Mouse (Mus musculus) right cerebral cortex, adult 18-20 months (tissue): Measurements from ENCODE around the gene Rd3l.

Experiments used
- DNase-seq: peaks from one replicate; pipeline ENCODE4 v3.0.0; 2022; ENCODE audit warnings: mixed read lengths

Gene Rd3l

DNA sequence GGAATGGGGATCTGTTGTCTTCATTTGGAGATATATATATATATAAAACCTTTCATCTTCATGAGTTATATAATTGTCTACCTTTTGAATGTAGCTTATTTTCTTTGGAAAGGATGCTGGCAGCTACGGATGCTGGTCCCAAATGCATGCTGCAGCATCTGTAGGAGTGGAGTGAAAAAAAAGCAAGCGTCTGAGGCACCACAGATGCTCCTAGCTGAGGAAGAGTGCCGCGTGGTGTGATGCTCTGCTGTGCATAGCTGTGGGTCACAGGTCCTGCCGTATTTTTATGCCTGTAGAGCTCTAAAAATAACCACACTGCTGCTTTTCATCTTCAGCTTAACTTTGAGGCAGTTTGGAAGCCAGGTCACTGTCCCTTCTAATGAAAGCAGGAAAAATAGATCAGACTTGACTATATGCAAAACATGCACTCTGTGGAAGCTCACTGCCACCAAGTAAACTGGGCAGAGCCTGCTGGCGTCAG is at the start of gene Rd3l:
Gene Rd3l, minus strand, starts transcription at position 431 of the 481 bp plus-strand sequence.
- no peak for DNase-seq

DNA sequence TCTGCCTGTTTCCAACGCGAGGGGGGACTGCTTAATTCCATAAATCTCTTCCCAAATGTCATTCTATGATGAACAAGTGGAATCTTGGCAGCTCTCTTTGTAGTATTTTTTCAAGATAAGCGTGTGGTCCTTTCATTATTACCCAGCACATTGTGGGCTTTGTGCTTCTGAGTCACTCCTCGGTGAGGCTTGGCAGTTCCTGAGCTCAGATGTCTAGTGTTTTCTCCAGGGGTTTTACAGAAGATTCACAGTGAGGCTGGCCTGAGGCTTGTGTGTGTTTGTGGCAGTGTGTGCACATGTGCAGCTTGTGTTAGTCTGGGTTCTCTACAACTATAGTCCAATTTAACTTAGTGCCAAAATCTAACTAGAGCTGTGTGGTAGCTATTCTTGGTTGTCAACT is 46.3 kb upstream of the Rd3l start:
- DNase-seq = peak; percentile 16

DNA sequence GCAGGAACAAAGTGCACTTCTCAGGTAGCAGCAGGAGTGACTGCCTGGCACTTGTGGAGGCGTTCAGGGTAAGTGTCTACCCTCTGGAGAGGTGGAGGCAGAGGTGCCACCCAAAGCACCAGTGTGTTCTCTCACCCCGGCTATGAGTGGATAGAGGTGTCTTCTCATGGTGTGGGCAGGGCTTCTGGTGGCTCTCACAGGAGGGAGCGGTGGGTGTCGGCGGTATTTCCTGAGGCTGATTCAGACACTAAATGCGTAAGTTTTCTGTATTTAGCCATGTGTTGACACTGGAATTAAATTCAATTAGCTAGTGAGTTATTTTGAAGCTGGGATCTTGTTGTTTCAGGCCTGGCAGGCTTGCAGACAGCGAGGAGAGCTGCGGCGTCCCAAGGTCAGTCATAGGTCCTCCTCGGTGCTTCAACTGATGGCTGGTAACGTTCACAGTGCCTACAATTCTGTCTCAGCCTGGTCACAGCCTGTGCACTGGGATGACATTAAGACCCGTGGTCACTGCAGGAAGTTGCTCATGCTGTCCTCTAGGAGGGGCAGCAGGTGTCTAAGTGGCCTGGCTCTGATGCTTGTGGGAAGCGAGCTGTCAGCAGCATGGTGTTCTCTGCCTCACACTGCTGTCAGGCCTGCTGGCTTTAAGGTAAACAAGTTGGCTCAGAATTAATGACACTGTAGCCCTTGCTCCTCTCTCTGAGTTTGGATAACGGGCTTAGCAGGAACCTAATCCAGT is 45.0 kb upstream of the Rd3l start:
- peak; percentile 56 for DNase-seq

DNA sequence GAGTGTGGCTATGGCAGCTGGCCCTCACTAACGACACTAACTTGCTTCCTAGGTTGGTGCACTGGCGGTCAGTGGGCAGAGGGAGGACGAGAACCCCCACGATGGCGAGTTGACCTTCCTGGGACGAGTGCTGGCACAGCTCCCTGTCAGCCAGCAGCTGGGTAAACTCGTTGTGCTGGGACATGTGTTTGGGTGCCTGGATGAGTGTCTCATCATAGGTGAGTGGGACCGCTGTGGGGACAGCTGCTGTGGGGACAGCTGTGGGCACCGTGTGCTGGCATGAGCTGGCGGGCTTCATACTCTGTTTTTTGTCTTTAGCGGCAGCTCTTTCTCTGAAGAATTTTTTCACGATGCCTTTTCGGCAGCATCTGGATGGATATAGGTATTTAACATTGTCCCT is 44.3 kb upstream of the Rd3l start:
- no peak for DNase-seq

DNA sequence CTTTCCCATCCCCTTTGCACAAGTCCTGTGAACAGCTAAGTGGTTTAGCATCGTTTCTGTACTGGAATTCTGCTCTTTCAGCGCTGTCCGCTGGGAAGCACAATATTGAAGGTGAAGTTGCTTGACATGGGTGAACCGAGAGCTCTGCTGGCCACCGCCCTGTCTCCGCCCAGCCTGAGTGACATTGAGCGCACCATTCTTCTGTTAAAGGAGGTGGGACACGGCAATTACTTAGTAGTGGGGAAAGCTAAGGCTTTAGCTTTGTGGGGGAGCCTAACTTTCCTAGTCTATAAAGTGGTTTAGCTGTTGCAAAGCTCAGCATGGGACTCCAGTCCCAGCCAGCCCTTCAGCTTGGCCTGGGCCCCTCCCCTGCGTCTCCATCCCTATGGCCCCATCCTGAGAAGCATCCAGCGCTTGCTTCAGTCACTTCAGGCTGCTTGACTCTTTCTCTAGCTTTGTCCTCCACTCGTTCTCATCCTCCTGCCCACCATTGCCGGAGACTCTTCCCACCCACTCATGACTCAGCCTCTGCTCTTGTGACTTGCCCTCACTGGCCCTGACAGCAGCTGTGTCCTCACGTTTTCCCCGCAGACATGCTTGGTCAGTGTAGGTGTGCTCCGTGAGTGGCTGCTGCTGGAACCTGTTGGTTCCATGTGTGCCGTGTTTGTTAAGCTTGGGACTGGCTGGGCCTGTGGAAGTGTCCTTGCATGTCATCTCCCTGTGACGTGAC is 43.6 kb upstream of the Rd3l start:
- no peak for DNase-seq

DNA sequence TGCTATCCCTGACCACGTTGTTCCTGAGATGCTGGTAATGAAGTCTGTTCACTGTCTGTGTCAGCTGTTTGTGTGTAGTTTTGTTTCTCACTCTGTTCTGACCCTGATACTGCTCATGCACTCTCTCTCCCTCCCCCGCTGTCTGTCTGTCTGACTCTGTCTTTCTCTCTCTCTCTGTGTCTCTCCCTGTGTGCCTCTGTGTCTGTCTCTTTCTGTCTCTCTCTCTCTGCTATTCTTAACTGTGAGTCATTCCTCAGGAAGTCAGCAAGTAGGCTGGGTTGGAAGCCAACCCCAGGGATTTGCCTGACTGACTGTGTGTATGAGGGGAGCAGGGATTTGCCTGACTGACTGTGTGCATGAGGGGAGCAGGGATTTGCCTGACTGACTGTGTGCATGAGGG is 42.2 kb upstream of the Rd3l start:
- DNase-seq = no peak

DNA sequence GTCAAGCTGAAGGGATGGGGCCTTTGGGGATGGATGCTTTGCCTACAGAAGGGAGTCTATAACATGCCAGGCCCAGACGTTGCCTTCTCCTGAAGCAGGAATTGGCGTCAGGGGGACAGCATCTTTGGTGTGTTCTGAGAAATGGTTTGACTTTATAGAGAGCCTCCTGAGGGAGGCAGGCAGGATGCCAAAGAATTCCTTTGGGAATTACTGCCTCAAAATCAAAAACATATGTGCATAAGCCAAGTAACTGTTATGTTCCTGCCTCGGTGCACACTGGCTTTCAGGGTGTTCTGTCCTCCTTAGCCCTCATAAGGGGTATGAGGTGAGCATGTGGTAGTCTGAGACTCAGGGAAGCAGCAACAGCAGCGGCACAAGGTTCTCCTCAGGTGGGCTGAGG is 35.2 kb upstream of the Rd3l start:
- DNase-seq = no peak

DNA sequence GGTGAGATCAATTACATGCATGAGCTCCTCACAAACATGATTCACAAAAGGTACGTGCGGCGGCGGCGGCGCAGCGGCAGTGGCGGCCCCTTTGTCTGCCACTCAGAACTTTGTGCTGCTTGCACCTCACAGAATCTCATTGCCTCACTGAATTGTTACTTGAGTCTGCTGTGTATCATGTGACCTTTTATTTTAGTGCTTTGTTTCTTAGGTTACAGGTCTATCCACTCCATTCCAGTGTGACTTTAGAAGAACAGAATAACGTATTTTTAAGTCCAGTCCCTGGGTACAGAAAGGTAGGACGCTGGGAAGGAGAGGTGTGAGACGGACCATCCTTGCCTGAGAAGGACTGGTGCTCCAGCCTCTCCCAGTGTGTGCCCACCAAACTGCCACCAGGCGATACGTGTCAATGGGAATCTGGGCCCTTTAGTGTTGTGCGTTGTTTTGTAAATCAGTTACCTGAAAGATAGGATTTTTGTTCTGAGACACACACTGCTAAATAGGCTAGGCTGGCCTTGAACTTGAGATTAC is 32.2 kb upstream of the Rd3l start:
- DNase-seq = no peak

DNA sequence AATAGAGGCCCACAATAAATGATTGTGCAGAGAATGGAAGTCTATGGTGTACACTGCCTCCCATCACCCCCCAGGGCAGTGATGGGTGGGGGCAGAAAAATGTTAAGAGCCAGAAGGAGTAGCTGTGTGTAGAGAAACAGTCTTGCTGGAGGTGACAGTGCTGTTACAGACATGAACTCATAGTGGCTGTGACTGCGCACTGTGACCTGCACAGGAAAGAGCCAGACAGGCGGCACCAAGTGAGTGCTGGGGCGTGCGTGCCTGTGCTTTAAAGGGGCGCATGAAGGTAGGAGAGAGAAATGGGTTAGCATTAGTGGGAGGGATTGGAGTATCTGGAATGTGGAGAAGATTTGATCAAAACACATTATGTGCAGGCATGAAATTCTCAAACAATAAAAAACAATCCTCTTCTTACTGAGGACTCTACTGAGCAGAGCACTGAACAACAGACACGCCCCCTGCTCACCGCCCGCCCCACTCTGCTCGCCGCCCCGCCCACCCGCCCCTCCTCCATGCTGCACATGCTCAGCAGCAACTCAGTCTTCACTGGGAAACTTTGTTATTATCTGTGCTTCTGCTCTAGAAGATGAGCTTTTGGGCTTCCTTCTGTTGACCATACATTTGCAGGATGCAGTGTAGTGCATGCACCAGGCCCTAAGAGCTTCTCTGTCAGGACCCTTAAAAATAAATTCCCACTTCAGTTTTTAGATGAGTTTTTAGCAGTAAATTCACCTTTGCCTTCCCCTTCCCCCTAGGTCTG is 31.6 kb upstream of the Rd3l start:
- DNase-seq = no peak

DNA sequence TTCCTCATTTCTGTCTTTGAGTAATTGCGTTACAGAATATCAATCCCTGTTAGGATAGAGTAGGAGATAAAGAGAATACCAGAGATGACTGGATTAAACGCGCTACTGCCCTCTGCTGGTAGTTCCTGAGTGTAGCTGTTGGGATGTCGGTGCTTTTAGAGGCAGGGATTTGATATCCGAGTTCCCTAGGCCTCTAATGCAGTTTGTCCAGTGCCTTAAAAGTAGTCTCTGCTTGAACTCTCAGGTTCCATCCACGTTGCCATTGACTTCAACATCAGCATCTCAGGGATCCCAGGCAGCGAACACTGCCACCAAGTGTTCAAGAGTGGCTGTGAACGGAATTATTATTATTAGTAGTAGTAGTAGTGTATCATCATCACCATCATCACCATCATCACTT is 20.1 kb upstream of the Rd3l start:
- peak; percentile 65 for DNase-seq

DNA sequence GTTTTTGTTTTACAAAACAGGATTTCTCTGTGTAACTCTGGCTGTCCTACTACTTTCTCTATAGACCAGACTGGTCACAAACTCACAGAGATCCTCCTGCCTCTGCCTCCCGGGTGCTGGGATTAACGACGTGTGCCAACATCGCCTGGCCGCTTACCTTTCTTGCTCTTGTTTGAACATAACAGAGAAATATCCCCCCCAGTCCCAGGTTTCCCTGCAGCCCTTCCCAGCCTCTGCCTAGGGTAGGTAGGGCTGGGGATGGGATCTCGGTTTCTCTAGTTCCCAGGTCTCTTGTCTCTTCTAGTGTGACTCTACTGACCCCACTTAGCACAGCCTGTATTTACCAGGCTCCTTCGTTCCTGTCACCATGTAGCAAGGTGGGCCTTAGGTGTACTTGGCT is 18.6 kb upstream of the Rd3l start:
- DNase-seq = no peak

DNA sequence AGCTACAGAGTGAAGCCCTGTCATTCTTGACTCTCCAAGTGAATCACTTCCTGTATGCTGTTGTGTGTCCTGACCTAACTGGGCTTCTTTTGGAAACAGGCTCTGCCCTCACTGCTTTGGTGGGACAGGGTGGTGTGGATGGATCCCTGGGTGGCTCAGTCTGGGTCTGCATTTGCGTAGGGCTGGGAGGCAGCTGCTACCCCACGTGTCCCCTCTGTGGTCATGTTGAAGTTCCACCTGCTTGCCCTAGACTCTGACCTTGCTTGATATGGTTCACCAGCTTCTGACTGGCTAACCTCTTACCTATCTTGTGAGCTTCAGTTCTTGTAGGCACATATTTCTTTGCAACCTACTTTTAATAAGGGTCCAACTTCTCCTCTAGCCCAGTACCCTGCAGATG is 14.0 kb upstream of the Rd3l start:
- DNase-seq = no peak

DNA sequence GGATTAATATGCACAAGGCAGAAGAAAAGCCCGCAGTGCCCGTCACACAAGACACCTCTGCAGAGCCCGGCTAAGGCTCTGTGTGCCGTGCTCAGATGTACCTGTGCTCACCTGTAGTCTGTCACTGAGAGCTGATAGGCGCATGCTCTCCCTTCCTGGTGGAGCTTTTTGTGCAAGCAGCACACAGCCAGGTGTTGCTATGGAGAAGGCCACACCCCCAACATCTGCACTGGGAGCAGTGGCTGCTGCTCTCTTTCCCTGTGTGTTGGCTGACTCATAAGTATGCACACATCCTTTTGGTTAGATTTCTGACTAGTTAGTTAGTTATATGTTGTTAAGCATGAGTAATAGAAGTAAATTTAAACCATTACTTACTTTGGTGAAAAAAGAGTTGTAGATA is 11.5 kb upstream of the Rd3l start:
- DNase-seq = no peak

DNA sequence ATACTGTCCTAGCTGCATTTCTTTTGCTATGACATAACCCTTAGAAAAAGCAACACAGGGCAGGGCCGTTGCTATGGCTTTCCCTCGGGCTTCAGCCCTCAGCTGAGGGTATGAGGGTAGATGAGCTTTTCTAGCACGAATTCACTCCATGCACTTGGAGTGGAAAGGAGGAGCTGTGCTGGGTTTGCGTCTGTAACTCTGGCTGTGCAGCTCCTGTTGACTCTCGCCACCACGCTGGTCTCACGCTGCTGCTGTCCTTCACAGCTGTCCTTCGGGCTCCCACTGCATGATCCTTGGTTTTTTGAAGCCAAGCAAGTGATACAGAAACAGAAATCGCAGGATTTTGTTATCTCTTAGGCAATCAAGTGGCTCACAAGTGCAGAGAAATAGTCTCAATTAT is 5.6 kb upstream of the Rd3l start:
- no peak for DNase-seq

DNA sequence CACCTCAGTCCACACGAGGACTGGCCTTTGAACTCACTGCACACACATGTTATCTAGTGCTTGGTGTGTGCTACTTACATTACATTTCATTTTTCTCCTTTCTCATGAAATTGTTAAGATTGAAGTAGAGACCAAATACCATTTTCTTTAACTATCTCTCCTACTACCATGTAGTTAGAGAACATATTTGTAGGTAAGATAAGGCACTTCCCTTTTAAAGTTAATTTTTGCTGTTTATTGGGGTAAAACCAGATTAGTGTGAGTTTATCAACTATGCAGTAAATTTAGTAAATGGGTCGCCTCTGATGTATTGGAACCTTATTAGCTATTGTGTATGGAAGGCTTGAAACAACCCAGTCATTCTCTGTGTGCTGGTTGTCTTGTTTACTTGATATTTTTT is 2.0 kb upstream of the Rd3l start:
- DNase-seq = no peak

DNA sequence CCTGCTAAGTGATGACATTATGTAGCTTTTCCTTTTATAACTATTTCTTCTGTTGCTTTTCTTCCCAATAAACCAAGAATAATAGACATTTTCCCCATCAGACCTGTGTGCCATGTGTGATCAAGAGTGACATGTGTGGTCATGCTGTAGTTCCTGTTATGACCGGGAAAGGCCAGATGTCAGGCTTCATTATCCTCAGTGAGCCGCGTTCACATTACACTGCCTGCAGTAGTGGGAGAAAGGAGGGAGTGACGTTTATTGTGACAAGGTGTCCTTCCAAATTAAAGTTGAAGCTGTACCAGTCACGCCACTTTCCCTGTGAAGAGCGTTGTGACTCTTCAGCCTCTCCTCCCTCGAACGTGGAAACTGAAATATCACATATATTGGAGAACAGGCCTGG is 714 bp upstream of the Rd3l start:
- DNase-seq = no peak

DNA sequence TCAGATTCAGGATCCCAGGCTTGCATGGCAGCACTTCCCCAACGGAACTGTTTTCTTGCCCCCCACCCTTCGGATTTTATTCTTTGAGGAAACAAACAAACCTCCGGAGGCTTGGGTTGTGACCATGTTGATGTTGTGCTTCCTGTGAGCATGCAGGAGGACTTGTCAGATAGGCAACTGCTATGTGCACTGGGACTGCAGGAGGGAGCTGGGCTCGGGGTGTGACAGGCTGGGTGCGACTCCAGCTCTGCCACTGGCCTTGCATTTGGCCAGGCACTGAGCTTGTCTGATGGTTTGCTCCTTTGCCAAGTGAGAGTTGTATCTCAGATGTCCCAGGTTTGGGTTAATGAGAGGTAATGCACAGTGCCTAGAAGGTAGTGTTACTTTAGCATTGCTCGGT is 2.8 kb downstream of the Rd3l start:
- DNase-seq = no peak

DNA sequence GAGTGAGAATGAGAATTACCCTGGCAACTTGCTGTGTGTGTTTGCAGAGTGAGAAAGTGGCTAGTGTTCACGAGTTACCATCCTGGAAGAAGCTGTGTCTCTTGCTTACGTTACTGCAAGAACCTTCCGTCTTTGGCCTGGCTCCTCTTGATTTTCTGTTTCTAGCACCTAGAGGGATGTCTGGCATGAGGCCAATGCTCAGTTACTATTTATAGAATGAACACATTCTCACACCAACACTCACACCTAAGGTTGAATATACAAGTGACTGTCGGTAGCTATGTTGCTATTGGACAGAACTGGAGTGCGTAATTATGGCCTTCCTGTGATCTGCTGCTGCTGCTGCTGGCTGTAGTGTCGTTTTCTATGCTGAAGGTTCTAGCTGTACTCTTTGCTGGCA is 4.0 kb downstream of the Rd3l start:
- peak; percentile 24 for DNase-seq

DNA sequence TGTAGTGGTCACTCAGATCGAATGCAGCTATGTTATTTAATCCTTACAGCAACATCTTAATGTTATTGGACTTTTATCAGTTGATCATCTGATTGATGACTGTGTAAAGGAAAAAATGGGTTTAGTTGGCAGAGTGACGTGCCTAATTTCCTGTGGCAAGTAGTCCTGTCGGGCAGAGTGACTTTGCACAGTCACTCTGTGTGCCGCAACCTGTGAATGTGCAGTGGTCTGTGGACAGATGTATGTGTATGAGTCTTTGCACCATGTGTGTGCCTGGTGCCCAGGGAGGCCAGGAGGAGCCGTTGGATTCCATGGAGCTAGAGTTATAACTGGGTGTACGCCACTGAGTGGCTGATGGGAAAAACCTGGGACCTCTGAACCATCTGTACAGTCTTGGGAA is 6.5 kb downstream of the Rd3l start:
- no peak for DNase-seq

DNA sequence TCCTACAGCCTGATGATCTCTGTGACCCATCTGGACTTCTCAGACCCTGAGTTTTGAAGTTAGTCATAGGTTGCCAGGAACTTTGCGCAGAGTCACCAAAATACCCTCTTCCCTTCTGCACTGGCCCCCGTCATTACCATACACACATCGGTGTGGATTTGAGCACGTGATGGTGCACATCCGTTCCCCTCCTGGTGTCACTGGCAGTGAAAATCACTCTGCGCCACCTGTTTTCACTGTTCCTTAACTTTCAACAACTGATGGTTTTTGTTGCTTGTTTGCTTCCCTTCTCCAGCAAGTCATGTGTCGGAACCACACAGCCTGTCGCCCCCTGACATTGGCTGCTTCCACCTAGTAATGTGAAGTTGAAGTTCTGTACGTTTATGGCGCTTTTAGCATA is 8.6 kb downstream of the Rd3l start:
- DNase-seq = no peak

DNA sequence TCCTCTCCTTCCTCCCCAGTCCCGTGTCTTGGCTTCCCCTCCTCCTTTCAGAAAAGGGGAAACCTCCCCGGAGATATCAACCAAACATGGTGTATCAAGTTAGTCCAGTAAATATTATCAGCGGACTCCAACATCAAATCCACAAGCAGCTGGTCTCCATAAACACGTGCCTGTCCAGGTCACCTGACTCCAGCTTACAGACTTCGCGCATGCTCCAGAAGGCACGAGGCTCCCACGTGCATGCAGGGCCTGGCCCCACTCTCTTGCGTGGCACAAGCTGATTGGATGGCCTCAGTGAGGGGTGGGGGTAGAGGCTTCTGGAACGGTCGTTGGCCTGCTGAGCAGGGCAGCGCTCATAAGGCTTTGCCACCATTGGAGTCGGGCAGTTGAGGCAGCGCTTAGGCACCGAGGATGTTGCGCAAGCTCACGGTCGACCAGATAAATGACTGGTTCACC is 9.9 kb downstream of the Rd3l start, which contains the start of gene Tdrd9:
Gene Tdrd9, plus strand, starts transcription at position 329 of the 456 bp plus-strand sequence.
- no peak for DNase-seq

DNA sequence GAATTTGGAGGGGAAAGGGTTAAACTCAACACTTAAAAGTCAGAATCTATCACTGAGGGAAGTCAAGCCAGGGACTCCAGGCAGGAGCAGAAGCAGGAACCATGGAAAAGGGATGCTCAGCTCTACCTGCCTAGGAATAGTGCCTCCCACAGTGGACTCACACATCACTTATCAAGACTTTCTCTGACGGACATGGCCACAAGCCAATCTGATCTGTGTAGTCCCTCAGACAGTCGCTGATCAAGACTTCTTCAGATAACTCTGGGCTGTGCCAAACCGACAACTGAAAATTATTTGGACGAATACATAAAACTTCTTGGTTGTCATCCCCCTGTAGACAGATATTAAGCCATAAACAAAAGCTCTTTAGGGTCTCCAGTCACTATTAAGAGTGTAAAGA is 11.0 kb downstream of the Rd3l start:
- no peak for DNase-seq

DNA sequence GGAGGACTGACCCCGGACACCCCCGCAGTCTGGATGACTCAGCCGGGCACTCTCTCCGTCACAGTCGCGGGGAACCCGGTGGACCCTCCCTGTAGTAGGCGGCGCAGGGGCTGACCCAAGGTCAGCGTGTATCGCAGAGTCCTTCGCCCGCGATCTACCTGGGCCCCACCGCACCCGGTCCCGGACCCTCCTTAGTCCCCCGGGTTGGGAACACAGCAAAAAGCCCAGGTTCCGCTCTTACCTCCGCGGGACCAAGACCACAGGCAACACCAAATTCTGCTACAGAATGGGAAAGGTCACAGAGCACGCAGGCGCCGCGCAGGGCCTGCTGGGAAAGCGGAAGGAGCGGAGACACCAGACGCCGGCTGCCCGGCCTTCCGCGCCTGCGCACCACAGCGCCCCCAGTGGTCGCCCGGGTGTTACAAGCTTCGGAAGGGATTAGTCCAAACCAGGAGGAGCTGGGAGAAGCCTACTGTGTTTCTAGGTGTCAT is 14.4 kb downstream of the Rd3l start, which contains the start of gene Atp5mpl:
Gene Atp5mpl, minus strand, starts transcription at position 295 of the 491 bp plus-strand sequence.
- DNase-seq = peak; percentile 96
